Mouse (Mus musculus) liver (tissue): Measurements from ENCODE around the gene B4galt2.
A peak's percentile ranks its signal among the peaks of the same experiment; 100 is the strongest.

Experiments used
- DNase-seq: peaks from one replicate; pipeline ENCODE4 v3.0.0-alpha.2; 2020; ENCODE audit warnings: mixed read lengths

B4galt2 gene

GRCm38 (mm10) chr4:117906196-117906595 lies 22.9 kb upstream of the B4galt2 start:
- DNase-seq: no peak

DNA sequence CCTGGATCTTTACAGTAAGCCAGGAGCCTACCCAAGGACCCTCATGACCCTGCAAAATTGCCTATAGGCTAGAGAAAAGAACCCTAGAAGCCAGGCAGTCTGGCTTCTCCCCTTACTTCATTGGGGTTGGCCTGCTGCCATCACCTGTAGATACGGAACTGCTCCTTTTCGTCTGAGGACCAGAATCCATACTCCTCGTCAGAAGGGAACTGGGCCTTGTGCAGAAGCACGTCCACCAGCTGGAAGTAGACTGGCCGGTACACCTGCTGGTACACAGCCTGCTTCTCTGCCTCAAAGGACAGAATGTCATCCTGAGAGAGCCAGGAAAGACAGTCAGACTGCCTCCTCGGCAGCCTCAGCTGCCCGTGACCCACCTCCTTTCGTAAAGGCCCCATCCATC lies 21.5 kb upstream of the B4galt2 start:
- DNase-seq: no peak

- DNase-seq: no peak
Measured at GRCm38 (mm10) chr4:117904094-117904493, 20.8 kb upstream of the B4galt2 start.

- DNase-seq: no peak
Measured at GRCm38 (mm10) chr4:117898111-117898510, 14.8 kb upstream of the B4galt2 start.

- DNase-seq: no peak
Measured at GRCm38 (mm10) chr4:117896031-117896430, 12.7 kb upstream of the B4galt2 start.

DNA sequence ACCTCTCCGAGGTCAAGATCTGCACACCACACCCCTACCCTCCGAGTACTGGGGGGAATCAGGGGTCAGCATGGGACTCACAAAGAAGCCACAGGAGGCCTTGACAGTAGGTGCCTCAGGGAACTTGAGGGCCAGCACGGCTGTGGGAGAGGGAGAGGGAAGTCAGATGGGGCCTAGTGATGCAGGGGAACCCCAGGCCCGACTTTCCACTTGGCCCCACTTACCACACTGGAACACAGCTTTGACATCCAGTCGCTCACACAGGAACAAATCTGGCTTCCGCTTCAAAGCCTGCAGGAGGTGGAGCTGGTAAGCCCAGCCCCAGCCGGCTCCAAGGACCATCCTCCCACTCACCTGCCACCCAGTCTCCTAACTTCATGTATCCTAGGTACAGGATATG lies 12.1 kb upstream of the B4galt2 start:
- no peak for DNase-seq

GRCm38 (mm10) chr4:117894601-117895000 lies 11.3 kb upstream of the B4galt2 start:
- DNase-seq: no peak

GRCm38 (mm10) chr4:117893376-117893775 lies 10.1 kb upstream of the B4galt2 start:
- peak; percentile 71 for DNase-seq

DNA sequence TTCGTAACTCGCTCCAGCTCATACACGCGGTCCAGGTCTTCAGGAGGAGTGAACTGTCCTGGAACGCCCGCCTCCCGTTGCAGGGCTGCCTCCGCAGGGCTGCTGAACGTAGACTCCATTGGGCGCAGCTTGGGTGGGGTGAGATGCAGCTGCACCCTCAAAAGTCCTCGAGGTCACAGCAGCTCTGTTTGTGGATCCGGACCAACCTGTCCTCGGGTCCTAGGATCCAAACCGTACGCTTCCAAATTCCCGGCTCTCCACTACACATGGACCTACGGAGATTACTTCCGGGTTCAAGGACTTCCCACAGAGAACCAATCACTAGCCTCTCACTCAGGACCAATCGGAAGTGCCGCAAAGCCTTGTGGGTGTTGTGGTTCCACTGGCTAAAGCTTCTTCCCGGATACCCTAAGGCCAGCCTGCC lies 8.5 kb upstream of the B4galt2 start, which contains the start of gene Dph2:
Gene Dph2, minus strand, starts transcription at position 295 of the 424 bp plus-strand sequence.
- peak; percentile 81 for DNase-seq

- DNase-seq: no peak
Measured at GRCm38 (mm10) chr4:117890750-117891149, 7.5 kb upstream of the B4galt2 start.

- no peak for DNase-seq
Measured at GRCm38 (mm10) chr4:117890031-117890430, 6.7 kb upstream of the B4galt2 start.

DNA sequence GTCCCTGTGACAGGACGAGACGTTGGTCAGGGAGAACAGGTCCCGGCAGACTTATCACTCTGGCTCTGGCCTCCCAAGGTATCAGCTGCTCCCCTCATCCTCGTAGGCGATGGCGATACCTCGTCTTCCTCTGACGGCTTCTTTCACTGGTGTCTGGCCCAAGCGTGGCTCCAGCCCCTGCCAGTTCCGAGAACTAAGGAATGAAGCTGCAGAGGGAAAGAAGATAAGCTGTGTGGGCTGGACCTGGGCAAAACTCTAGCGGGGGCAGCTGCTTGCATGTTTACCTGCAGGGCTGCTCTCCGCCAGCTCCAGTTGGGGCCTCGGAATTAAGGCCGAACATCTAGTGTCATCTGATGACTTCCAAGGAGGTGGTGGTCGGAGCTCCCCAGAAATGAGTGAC lies 6.2 kb upstream of the B4galt2 start:
- DNase-seq: no peak

- no peak for DNase-seq
Measured at GRCm38 (mm10) chr4:117887920-117888319, 4.6 kb upstream of the B4galt2 start.

GRCm38 (mm10) chr4:117887133-117887532 lies 3.8 kb upstream of the B4galt2 start, which contains the start of gene Atp6v0b:
Atp6v0b (minus strand) TSS chr4:117887333.
- peak; percentile 94 for DNase-seq

DNA sequence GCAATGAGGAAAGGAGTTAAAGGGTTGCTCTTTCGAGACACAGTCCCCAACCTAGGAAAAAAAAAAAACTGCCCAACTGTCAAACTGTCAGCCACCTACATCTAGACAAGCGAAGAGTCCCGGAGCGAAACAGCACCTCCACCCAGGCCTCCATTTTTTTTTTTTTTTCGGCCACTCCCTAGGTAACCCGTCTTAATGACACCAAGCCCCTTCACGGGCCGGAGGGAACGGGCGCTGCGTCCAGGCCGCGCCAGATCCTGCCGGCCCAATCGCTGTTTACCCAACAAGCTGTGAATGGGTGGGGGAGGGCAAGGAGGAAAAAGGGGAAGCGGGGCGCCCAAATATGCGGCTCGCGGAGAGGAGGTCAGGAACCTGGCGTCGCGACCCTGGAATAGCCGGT lies 3.4 kb upstream of the B4galt2 start:
- peak; percentile 63 for DNase-seq

DNA sequence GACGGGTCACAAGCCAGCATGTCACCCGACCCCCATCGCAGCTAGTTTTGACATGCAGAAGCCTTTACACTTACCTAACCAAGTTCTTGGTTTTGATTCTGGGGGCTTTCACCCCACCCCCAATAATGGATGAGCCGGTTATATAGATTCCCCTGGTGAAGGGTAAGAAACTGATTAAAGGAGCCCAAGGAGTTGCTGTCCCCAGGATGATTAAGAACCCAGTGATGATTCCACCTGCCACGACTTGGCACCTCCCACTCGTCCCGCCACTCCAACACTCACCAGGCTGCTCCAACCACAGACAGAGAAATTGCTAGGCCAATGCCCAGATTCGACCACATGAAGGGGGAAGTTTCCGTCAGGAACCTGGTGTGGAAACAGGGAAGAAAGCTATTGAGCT lies 2.7 kb upstream of the B4galt2 start:
- no peak for DNase-seq

- no peak for DNase-seq
Measured at GRCm38 (mm10) chr4:117885093-117885492, 1.8 kb upstream of the B4galt2 start.

DNA sequence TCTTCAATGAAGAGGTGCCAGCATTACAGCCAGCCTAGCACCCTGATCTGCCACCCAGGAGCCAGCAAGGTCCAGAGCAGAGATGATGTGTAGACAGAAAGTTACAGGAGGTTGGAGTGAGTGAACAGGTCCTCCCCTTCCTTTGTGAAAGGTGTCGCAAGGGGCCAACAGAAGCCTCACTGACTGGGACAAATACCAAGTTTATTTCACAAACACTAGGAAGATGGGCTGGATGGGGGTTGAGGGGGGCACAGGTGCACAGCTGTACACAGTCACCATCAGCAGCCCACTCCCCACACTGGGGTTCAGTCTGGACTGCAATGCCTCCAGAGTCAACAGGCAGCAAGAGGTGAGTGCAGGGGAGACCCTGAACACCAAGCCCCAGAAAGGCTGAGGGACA lies 859 bp upstream of the B4galt2 start:
- DNase-seq: no peak

GRCm38 (mm10) chr4:117878703-117879102 lies 4.6 kb downstream of the B4galt2 start:
- no peak for DNase-seq

GRCm38 (mm10) chr4:117878301-117878700 lies 5.0 kb downstream of the B4galt2 start:
- DNase-seq: no peak

- DNase-seq: no peak
Measured at GRCm38 (mm10) chr4:117873615-117874014, 9.7 kb downstream of the B4galt2 start.

DNA sequence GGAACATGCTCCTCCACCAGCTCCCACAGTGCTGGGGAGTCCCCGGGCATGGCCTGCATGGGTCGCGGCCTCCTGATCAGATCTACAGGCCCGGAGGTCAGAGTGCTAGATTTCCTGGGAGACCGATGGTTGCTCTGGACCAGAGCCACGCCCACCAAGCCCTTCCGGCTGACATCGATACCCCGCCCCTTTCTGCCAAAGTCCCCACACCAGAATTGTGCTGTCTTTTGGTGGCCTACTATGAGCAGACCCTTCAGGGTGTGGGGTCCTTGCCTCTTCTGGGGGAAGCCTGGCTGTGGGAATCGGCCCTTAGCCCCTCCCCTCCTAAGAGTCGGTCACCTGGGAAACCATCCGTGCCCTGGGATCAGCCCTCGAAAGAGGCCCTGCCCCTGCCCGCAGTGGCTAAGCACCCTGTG lies 10.8 kb downstream of the B4galt2 start, which contains the start of gene Ccdc24:
Gene Ccdc24, minus strand, starts transcription at position 87 of the 416 bp plus-strand sequence.
- peak; percentile 75 for DNase-seq

DNA sequence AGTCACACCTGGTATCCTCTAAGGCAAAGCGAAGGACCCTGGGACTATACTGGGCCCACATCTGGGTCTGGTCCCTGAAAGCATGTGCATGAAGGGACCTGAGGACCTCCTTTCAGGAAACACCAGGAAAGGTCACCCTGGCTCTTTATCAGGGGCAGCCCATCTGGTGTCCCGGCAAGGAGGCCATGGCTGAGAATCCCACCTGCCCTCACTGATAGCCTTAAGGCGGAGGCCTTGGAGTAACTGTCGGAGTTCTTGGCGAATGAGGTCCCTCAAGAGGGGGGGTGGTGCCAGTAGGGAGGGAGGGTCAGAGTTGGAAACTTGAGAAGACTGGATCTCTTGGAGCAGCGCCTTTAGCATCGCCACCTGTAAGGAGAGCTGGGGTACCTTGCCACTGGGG lies 11.5 kb downstream of the B4galt2 start:
- DNase-seq: peak; percentile 72

DNA sequence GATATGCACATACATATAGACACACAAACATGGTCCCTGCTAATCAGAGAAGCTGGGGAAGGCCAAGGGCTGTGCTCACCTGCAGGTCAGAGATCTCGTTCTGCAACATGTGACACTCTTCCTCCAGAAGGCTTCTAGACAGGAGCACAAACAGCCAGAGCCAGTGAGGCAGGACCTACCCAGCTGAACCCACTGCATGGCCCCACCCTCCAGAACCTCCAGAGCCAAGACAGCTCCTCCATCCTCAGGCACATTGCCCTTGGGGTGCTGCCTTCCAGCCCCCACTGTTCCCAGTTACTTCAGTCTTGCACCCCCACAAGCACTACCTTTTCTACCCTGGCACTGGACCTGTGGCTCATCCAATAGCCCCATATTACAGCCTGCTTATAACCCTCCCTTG lies 12.8 kb downstream of the B4galt2 start:
- peak; percentile 50 for DNase-seq

GRCm38 (mm10) chr4:117869317-117869716 lies 14.0 kb downstream of the B4galt2 start:
- no peak for DNase-seq

- DNase-seq: peak; percentile 77
Measured at GRCm38 (mm10) chr4:117867823-117868222, 15.5 kb downstream of the B4galt2 start.
